ENCODE assay signal across 22 mouse cellular contexts in genomic region chr2:39116583-39116982, GRCm38 (mm10). TPM values are rescaled to one million over a fixed set of nuclear protein-coding genes. Genes with fewer than 3 reads are reported as not detected.
DNase-seq lines count a peak whose midpoint lies in the region; ATAC-seq and TF ChIP-seq lines count a peak whose summit lies in the region.
"Had no signal": no experiment of that assay in that cellular context is flagged by ENCODE, and none has a peak within 500 bp of the region (broad histone marks: within the 10 kb centered on the region; RNA-seq: fewer than 3 reads in every experiment).

No protein-coding gene starts in this region.

- H3K27me3 ChIP-seq in testis, adult 2 months (ENCODE audit: control insufficient read depth, insufficient read depth, low read length): no peaks in the 10 kb centered on the region
- H3K27me3 ChIP-seq: CH12.LX, Patski had no signal

- H3K4me1 ChIP-seq in testis, adult 2 months (ENCODE audit: control insufficient read depth, insufficient read depth, low read length): no peaks in the 10 kb centered on the region

- H3K36me3 ChIP-seq in testis, adult 2 months (ENCODE audit: control insufficient read depth, insufficient read depth, low read length): peaks cover 2% of the 10 kb centered on the region; the same call in 1 of the 2 replicates

- no peak for DNase-seq in testis, postnatal 14 days (ENCODE audit: low spot score)
- DNase-seq in 416B (ENCODE audit: low read depth): peak; percentile 80
- DNase-seq in layer of hippocampus, postnatal 14 days (ENCODE audit: low spot score in 2 of 2): no peak
- DNase-seq in spleen, postnatal 14 days (ENCODE audit: low spot score in 2 of 2): no peak
- DNase-seq in layer of hippocampus, postnatal 25 days (ENCODE audit: extremely low spot score in 1 of 2, low spot score in 1 of 2): no peak
- DNase-seq: adrenal gland, adult 2 months; adrenal gland, adult 8-10 months; adrenal gland, postnatal 10 days; adrenal gland, postnatal 14 days; adrenal gland, postnatal 25 days; adrenal gland, postnatal 36 days; B cell, adult 2 months; cerebellum, adult 11 months; cerebellum, adult 11-12 months; cerebellum, adult 18-20 months had no signal

- TF ChIP-seq CTCF in testis, adult 2 months (IDR thresholded peaks at IDR 0.05; ENCODE audit: control insufficient read depth, insufficient read depth, insufficient replicate concordance, low read depth, low read length): no peak

- peak overlapping the region; percentile 46 for H3K4me3 ChIP-seq in testis, adult 2 months (ENCODE audit: control insufficient read depth, low read depth, low read length)

- no peak for TF ChIP-seq POLR2A in testis, adult 2 months (IDR thresholded peaks at IDR 0.05; ENCODE audit: control insufficient read depth, low read depth, low read length)

- H3K27ac ChIP-seq in testis, adult 2 months (ENCODE audit: control insufficient read depth, insufficient read depth, low read depth, low read length): no peak overlapping the region

- ATAC-seq in megakaryocyte progenitor cell, adult 5-6 weeks (replicated peaks; ENCODE audit: poor library complexity): 0 out of 2 replicates have a peak, but pooled peaks have one; percentile 29
- peak; percentile 55; the same call in 1 of the 2 replicates for ATAC-seq in megakaryocyte-erythroid progenitor cell, adult 5-6 weeks (replicated peaks; ENCODE audit: low FRiP score, low TSS enrichment, poor library complexity, severe bottlenecking)
- ATAC-seq: activated CD4-positive, CD25-positive, alpha-beta regulatory T cell, adult 4 months; CD4-positive, CD25-positive, alpha-beta regulatory T cell, adult 4 months; Patski had no signal

RNA-seq across cellular contexts. Expression of gene Golga1, which starts 51.2 kb away (rescaled TPM):
- 13.1 and 13.7 TPM in 2 replicates for polyA plus RNA-seq in testis, adult 2 months (2012; rRNA removed)
- 12.7 and 14.1 TPM in 2 replicates for total RNA-seq in megakaryocyte progenitor cell, adult 5-6 weeks (2015)
- total RNA-seq in megakaryocyte progenitor cell, adult 5-6 weeks (2017): 16.5 and 19.2 TPM in 2 replicates
- total RNA-seq in megakaryocyte-erythroid progenitor cell, adult 5-6 weeks (2014; fragmentation: Nextera tagmentation): 21.3 and 32.2 TPM in 2 replicates
- total RNA-seq in megakaryocyte-erythroid progenitor cell, adult 5-6 weeks (2017): 17.5 and 21.8 TPM in 2 replicates
- 10 to 100 TPM; 29.1 to 37.7 TPM for total RNA-seq in layer of hippocampus, postnatal 14 days (2021)
- total RNA-seq in layer of hippocampus, postnatal 25 days (2021): 10 to 100 TPM; 30.8 to 36.4 TPM
